Mouse (Mus musculus): ENCODE results near the gene Olfr1504. TPM values are rescaled to one million over a fixed set of nuclear protein-coding genes. Genes with fewer than 3 reads are reported as not detected.
"Not testable (repeated sequence)": the region's sequence is repeated elsewhere in the genome, so short reads cannot be mapped to it uniquely, and the experiment has no call there.

Gene Olfr1504
- polyA plus RNA-seq (2012; rRNA removed) = not detected in 2 replicates

DNA sequence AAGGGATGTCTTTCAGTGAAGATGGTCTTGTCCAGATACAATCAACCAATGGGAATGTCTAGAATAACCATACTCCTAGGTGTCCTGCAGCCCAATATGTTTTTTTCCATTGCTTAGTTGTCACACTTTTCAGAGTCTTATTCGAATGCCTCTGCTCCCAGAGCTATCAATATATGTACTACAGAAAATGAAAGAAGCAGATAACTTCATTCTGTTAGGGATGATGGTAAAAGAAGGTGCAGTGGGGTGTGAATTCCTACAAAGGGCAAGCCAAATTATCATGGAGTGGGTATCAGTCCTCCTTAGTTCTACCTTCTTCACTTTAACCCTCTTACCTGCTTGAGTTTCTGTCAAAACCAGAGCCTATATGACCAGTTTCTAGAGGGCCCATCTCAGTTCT is at the start of gene Olfr1504:
Gene Olfr1504 (minus strand): TSS at position 101 of the 400 bp plus-strand sequence.
- no peak for DNase-seq (ENCODE audit: extremely low spot score in 1 of 2, low spot score in 1 of 2)

DNA sequence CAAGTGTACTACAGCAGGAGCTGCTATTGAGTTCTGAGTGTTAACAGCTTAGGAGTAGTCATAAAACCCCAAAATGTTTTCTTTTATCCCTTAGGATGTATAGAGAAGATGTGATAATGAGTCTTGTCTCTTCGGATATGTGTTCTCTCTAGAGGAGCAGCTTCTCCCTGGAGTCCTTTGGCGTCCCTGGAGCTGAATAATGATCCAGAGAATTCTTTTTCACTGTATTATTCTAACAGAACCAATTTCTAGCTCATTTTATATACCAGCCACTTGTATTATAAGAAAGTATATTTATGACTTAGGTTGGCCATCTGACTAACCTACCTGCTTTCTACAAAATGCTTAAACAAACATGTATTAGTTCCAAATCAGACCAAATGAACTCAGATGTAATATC is 15.5 kb upstream of the Olfr1504 start, which contains the start of gene Olfr1505:
Gene Olfr1505 (plus strand): TSS at position 301 of the 400 bp plus-strand sequence.
- no peak for DNase-seq (ENCODE audit: extremely low spot score in 1 of 2, low spot score in 1 of 2)

DNA sequence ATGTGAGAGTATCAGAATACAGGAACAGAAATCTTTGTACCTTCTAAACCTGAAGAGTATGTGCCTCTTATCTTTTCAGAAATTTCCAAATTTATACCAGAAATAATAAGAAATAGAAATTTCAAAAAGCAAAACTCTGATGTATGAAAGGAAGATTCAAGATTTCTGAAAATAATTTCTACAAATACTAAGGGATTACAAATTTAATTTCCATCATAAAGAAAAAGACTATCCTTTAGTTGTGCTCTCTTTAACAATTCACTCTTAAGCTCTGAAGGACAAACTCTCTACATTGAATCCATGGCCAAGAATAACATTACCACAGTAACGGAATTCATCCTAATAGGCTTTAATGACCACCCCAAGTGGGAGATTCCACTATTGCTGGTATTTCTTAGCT is 36.2 kb downstream of the Olfr1504 start, which contains the start of gene Olfr1502:
Gene Olfr1502 (plus strand): TSS at position 301 of the 400 bp plus-strand sequence.
- no peak for DNase-seq (ENCODE audit: extremely low spot score in 1 of 2, low spot score in 1 of 2)

DNA sequence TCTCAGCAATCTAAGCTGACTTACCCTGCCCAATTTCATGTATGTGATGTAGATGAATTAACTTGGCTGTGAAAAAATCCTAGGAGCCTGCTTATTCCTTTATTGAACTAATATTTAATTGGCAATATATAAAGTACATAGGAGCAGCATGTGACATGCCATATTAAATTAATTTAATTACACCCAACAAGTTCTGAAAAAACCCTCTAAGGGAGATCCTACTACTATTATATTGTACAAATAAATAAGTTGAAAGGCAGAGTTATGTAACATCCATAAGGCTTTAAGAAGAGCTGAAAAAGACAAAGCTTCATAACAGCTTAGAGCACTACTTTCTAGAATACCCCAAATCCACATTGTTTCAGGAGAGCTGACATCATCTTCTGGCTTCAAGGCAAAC is 47.1 kb downstream of the Olfr1504 start, which contains the start of gene Olfr1501:
Gene Olfr1501 (minus strand): TSS at position 101 of the 400 bp plus-strand sequence.
- not testable (repeated sequence) for DNase-seq (ENCODE audit: extremely low spot score in 1 of 2, low spot score in 1 of 2)

Other genes with a start within 250 kb of the Olfr1504 start
- gene Olfr1490, start 246.8 kb downstream of the Olfr1504 start, polyA plus RNA-seq (2012; rRNA removed) = not detected in 2 replicates
- gene Olfr1491, start 200.7 kb downstream of the Olfr1504 start, polyA plus RNA-seq (2012; rRNA removed) = 0.11 TPM in 1 of 2 replicates, not detected in the other
- not detected in 2 replicates for gene Olfr1493-ps1, start 174.7 kb downstream of the Olfr1504 start, polyA plus RNA-seq (2012; rRNA removed)
- gene Olfr1494, start 158.2 kb downstream of the Olfr1504 start, polyA plus RNA-seq (2012; rRNA removed) = not detected in 2 replicates
- gene Olfr1495, start 133.3 kb downstream of the Olfr1504 start, polyA plus RNA-seq (2012; rRNA removed) = not detected in 2 replicates
- gene Olfr1496, start 120.0 kb downstream of the Olfr1504 start, polyA plus RNA-seq (2012; rRNA removed) = 0.14 and 0.48 TPM in 2 replicates
- gene Olfr1497, start 99.7 kb downstream of the Olfr1504 start, polyA plus RNA-seq (2012; rRNA removed) = not detected in 2 replicates
- not detected in 2 replicates for gene Olfr1499, start 78.5 kb downstream of the Olfr1504 start, polyA plus RNA-seq (2012; rRNA removed)
- gene Olfr1500, start 67.4 kb downstream of the Olfr1504 start, polyA plus RNA-seq (2012; rRNA removed) = not detected in 2 replicates
- not detected in 2 replicates for gene Olfr1501, start 47.2 kb downstream of the Olfr1504 start, polyA plus RNA-seq (2012; rRNA removed)
- not detected in 2 replicates for gene Olfr1502, start 36.1 kb downstream of the Olfr1504 start, polyA plus RNA-seq (2012; rRNA removed)
- gene Olfr1505, start 15.6 kb upstream of the Olfr1504 start, polyA plus RNA-seq (2012; rRNA removed) = not detected in 2 replicates